Mouse (Mus musculus): ENCODE measurements around the gene Zdhhc6.

GRCm38 (mm10) chr19:55319036-55319435 is 3.2 kb upstream of the Zdhhc6 start:
- TF ChIP-seq CTCF (IDR thresholded peaks at IDR 0.05; ENCODE audit: borderline replicate concordance, insufficient read depth, low read depth, low read length) = no peak
- TF ChIP-seq POLR2A (IDR thresholded peaks at IDR 0.05; ENCODE audit: borderline replicate concordance, insufficient read depth, low read length) = no peak
